Mouse (Mus musculus): ENCODE data around the gene Dhdh. TPM values are rescaled to one million over a fixed set of nuclear protein-coding genes. Genes with fewer than 3 reads are reported as not detected.

Dhdh gene
- polyA plus RNA-seq, 1 experiment from 2014 or later = 3.5 TPM

- H3K9ac ChIP-seq = peak overlapping the region; percentile 91; the same call in 1 of the 2 replicates
- peaks cover 17% of the 10 kb centered on the region for H3K36me3 ChIP-seq
- ATAC-seq (ENCODE audit: insufficient read depth, low FRiP score, low read depth) = no peak; the same call in 1 of the 2 replicates
- H3K27ac ChIP-seq = peak overlapping the region; percentile 96
- WGBS = 21% methylated on average over 19 of the region's 19 CpGs
- H3K27me3 ChIP-seq (replicated peaks) = no peaks in the 10 kb centered on the region
- no peaks in the 10 kb centered on the region for H3K9me3 ChIP-seq
- H3K4me1 ChIP-seq = peaks cover 12% of the 10 kb centered on the region
- peak overlapping the region; percentile 85 for H3K4me3 ChIP-seq (replicated peaks)
- H3K4me2 ChIP-seq = peak overlapping the region; percentile 98
Measured at GRCm38 (mm10) chr7:45509181-45509882, 20.7 kb upstream of the Dhdh start.

- H3K4me3 ChIP-seq (replicated peaks) = peak overlapping the region; percentile 85; the same call in 1 of the 2 replicates
- H3K4me2 ChIP-seq = peak overlapping the region; percentile 98; the same call in 1 of the 2 replicates
- H3K36me3 ChIP-seq = peaks cover 17% of the 10 kb centered on the region
- H3K9me3 ChIP-seq = no peaks in the 10 kb centered on the region
- H3K4me1 ChIP-seq = peaks cover 12% of the 10 kb centered on the region
- H3K9ac ChIP-seq = no peak overlapping the region
- peak overlapping the region; percentile 96; the same call in 1 of the 2 replicates for H3K27ac ChIP-seq
- peak; percentile 55; the same call in 1 of the 2 replicates for ATAC-seq (ENCODE audit: insufficient read depth, low FRiP score, low read depth)
- WGBS = 77% methylated on average over 6 of the region's 6 CpGs
- no peaks in the 10 kb centered on the region for H3K27me3 ChIP-seq (replicated peaks)
Measured at GRCm38 (mm10) chr7:45508561-45508960, 20.0 kb upstream of the Dhdh start.

GRCm38 (mm10) chr7:45507583-45507982 is 19.0 kb upstream of the Dhdh start:
- no peak for ATAC-seq (ENCODE audit: insufficient read depth, low FRiP score, low read depth)
- Histone ChIP-seq H3K36me3 (peaks cover 17% of the 10 kb centered on the region), H3K4me1 (peaks cover 12% of the 10 kb centered on the region), H3K27ac (0 out of 2 replicates have a peak overlapping the region, but pooled peaks have one; percentile 24), H3K4me3 (replicated peaks) (no peak overlapping the region), H3K9me3 (no peaks in the 10 kb centered on the region), H3K4me2 (no peak overlapping the region), H3K9ac (no peak overlapping the region), H3K27me3 (replicated peaks) (no peaks in the 10 kb centered on the region)
- WGBS = 80% methylated on average over 6 of the region's 6 CpGs

DNA sequence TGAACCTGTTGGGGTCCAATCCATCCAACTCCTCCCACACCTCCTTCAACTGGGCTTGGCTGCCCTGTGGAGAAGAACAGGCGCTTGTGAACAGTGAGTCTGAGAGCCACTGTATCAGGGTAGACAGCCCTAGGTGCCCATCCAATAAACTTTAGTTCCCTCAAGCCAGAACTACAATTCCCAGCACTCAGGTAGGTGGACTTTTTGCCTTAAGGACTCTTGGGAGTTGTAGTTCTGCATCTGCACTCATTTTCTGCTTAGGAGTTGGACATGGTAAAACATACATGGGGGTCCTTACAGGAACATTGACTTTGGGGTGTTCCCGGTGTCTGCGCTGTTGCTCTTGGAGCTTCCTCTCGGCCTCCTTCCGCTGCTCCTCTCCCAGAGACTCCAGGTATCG is 9.8 kb upstream of the Dhdh start:
- Histone ChIP-seq H3K4me2 (no peak overlapping the region), H3K9ac (no peak overlapping the region), H3K27me3 (replicated peaks) (no peaks in the 10 kb centered on the region), H3K4me1 (no peaks in the 10 kb centered on the region), H3K4me3 (replicated peaks) (no peak overlapping the region), H3K36me3 (peaks cover 59% of the 10 kb centered on the region), H3K27ac (no peak overlapping the region), H3K9me3 (no peaks in the 10 kb centered on the region)
- ATAC-seq (ENCODE audit: insufficient read depth, low FRiP score, low read depth) = no peak
- WGBS = 94% methylated on average over 6 of the region's 6 CpGs

- Histone ChIP-seq H3K9me3 (no peaks in the 10 kb centered on the region), H3K9ac (no peak overlapping the region), H3K4me3 (replicated peaks) (no peak overlapping the region), H3K4me1 (peaks cover 13% of the 10 kb centered on the region), H3K4me2 (no peak overlapping the region), H3K27ac (no peak overlapping the region), H3K36me3 (peaks cover 59% of the 10 kb centered on the region), H3K27me3 (replicated peaks) (no peaks in the 10 kb centered on the region)
- 86% methylated on average over 9 of the region's 9 CpGs for WGBS
- ATAC-seq (ENCODE audit: insufficient read depth, low FRiP score, low read depth) = no peak
Measured at GRCm38 (mm10) chr7:45494548-45494947, 5.9 kb upstream of the Dhdh start.

DNA sequence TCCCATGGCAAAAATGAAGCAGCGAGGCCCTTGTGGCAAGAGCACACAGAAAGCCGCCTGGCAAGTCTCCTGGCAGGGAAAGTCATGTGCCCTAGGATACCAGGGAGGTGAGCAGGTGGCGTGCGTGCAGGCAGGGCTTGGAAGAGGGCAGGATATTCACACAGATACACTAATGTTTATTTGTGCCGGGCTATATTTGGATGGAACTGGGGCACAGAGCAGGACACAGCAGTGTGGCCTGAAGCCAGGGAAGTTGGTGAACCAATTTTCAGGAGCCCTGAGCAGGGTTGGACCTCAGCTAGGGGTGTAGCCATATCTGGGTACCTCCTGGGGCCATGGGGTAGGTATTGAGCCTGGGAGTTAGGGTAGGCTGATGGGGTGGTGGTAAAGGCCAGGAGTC is 4.3 kb upstream of the Dhdh start:
- Histone ChIP-seq H3K4me1 (peaks cover 19% of the 10 kb centered on the region), H3K9ac (no peak overlapping the region), H3K36me3 (peaks cover 49% of the 10 kb centered on the region), H3K27me3 (replicated peaks) (no peaks in the 10 kb centered on the region), H3K27ac (no peak overlapping the region; the same call in 1 of the 2 replicates), H3K4me2 (no peak overlapping the region), H3K4me3 (replicated peaks) (no peak overlapping the region), H3K9me3 (no peaks in the 10 kb centered on the region)
- 87% methylated on average over 5 of the region's 5 CpGs for WGBS
- ATAC-seq (ENCODE audit: insufficient read depth, low FRiP score, low read depth) = no peak

- WGBS = 95% methylated on average over 8 of the region's 8 CpGs
- Histone ChIP-seq H3K27me3 (replicated peaks) (no peaks in the 10 kb centered on the region), H3K4me2 (no peak overlapping the region), H3K4me1 (peaks cover 19% of the 10 kb centered on the region), H3K9ac (no peak overlapping the region), H3K27ac (peak overlapping the region; percentile 3; the same call in 1 of the 2 replicates), H3K4me3 (replicated peaks) (no peak overlapping the region), H3K36me3 (peaks cover 42% of the 10 kb centered on the region), H3K9me3 (no peaks in the 10 kb centered on the region)
- ATAC-seq (ENCODE audit: insufficient read depth, low FRiP score, low read depth) = no peak
Measured at GRCm38 (mm10) chr7:45492225-45492844, 3.7 kb upstream of the Dhdh start.

- H3K4me1 ChIP-seq = peaks cover 19% of the 10 kb centered on the region
- peak; percentile 67; the same call in 1 of the 2 replicates for ATAC-seq (ENCODE audit: insufficient read depth, low FRiP score, low read depth)
- H3K9me3 ChIP-seq = no peaks in the 10 kb centered on the region
- 0 out of 2 replicates have a peak overlapping the region, but pooled peaks have one; percentile 25 for H3K4me2 ChIP-seq
- peaks cover 34% of the 10 kb centered on the region for H3K36me3 ChIP-seq
- H3K27me3 ChIP-seq (replicated peaks) = no peaks in the 10 kb centered on the region
- WGBS = 11% methylated on average over 3 of the region's 3 CpGs
- peak overlapping the region; percentile 51; the same call in 1 of the 2 replicates for H3K27ac ChIP-seq
- H3K9ac ChIP-seq = no peak overlapping the region
- no peak overlapping the region for H3K4me3 ChIP-seq (replicated peaks)
Measured at GRCm38 (mm10) chr7:45491264-45491663, 2.7 kb upstream of the Dhdh start.

- H3K27me3 ChIP-seq (replicated peaks) = no peaks in the 10 kb centered on the region
- ATAC-seq (ENCODE audit: insufficient read depth, low FRiP score, low read depth) = peak; percentile 27; the same call in 1 of the 2 replicates
- H3K36me3 ChIP-seq = peaks cover 32% of the 10 kb centered on the region
- H3K4me1 ChIP-seq = peaks cover 19% of the 10 kb centered on the region
- peak overlapping the region; percentile 51; the same call in 1 of the 2 replicates for H3K27ac ChIP-seq
- no peak overlapping the region for H3K9ac ChIP-seq
- no peaks in the 10 kb centered on the region for H3K9me3 ChIP-seq
- H3K4me2 ChIP-seq = 0 out of 2 replicates have a peak overlapping the region, but pooled peaks have one; percentile 25
- H3K4me3 ChIP-seq (replicated peaks) = no peak overlapping the region
- 19% methylated on average over 9 of the region's 9 CpGs for WGBS
Measured at GRCm38 (mm10) chr7:45490822-45491221, 2.2 kb upstream of the Dhdh start.

- WGBS = 71% methylated on average over 7 of the region's 7 CpGs
Measured at GRCm38 (mm10) chr7:45489578-45489977, 973 bp upstream of the Dhdh start.

DNA sequence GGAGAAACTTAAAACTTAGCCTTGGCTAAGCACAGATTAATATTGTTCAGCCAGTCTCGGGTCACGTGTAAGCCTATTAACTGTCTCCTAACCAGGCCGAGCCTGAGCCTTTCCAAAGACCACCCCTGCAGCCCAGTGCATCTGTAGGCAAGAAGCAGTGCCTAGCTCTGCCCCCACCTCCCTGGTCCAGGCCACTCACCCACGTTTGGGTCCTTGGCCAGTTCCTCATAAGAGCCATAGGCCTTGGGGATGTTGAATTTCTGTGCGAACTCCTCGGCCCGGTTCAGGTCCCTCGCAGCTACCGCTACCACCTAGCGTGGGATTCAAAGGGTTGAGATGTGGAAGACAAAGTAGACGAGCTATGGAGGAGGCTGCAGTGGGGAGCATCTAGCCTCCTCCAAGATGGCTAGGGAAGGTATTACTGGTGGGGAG is 728 bp downstream of the Dhdh start:
- no peak for ATAC-seq (ENCODE audit: insufficient read depth, low FRiP score, low read depth)
- H3K4me3 ChIP-seq (replicated peaks) = peak overlapping the region; percentile 48
- H3K27ac ChIP-seq = peak overlapping the region; percentile 57; the same call in 1 of the 2 replicates
- peaks cover 19% of the 10 kb centered on the region for H3K4me1 ChIP-seq
- H3K27me3 ChIP-seq (replicated peaks) = no peaks in the 10 kb centered on the region
- peak overlapping the region; percentile 73 for H3K4me2 ChIP-seq
- H3K9me3 ChIP-seq = no peaks in the 10 kb centered on the region
- 45% methylated on average over 11 of the region's 11 CpGs for WGBS
- no peak overlapping the region for H3K9ac ChIP-seq
- H3K36me3 ChIP-seq = 0 out of 2 replicates have a peak, but pooled peaks cover 4% of the 10 kb centered on the region

More at GRCm38 (mm10) chr7:45489578-45489977, 973 bp upstream of the Dhdh start:
- Histone ChIP-seq H3K27ac (no peak overlapping the region), H3K4me2 (no peak overlapping the region), H3K9ac (no peak overlapping the region), H3K4me1 (peaks cover 19% of the 10 kb centered on the region), H3K27me3 (replicated peaks) (no peaks in the 10 kb centered on the region), H3K4me3 (replicated peaks) (no peak overlapping the region), H3K36me3 (peaks cover 21% of the 10 kb centered on the region), H3K9me3 (no peaks in the 10 kb centered on the region)
- ATAC-seq (ENCODE audit: insufficient read depth, low FRiP score, low read depth) = no peak

Data from stomach, embryonic 15.5 days (tissue).